Mouse (Mus musculus) mesoderm, embryonic 11.5 days (tissue): ENCODE data around the gene Gkn2.

ENCODE experiments used
- DNase-seq: peaks from one replicate; pipeline ENCODE4 v3.0.0-alpha.2; 2012; ENCODE audit warnings: low read depth, low spot score

Gkn2 gene

GRCm38 (mm10) chr6:87373057-87373456 is at the start of gene Gkn2:
Gene Gkn2, plus strand, starts transcription at chr6:87373357.
- DNase-seq, result no peak

- DNase-seq, result peak; percentile 26
Measured at GRCm38 (mm10) chr6:87323381-87323780, 49.8 kb upstream of the Gkn2 start.

- DNase-seq, result no peak
Measured at GRCm38 (mm10) chr6:87326932-87327331, 46.2 kb upstream of the Gkn2 start.

- DNase-seq, result no peak
Measured at GRCm38 (mm10) chr6:87328265-87329173, 44.6 kb upstream of the Gkn2 start.

- DNase-seq, result no peak
Measured at GRCm38 (mm10) chr6:87332380-87332779, 40.8 kb upstream of the Gkn2 start.

- peak; percentile 45 for DNase-seq
Measured at GRCm38 (mm10) chr6:87334361-87335090, 38.6 kb upstream of the Gkn2 start.

- DNase-seq, result peak; percentile 68
Measured at GRCm38 (mm10) chr6:87335091-87335934, 37.8 kb upstream of the Gkn2 start, which contains the start of gene Antxr1. Gene Antxr1, minus strand, starts transcription at chr6:87335821.

GRCm38 (mm10) chr6:87335935-87336295 is 37.2 kb upstream of the Gkn2 start:
- no peak for DNase-seq

GRCm38 (mm10) chr6:87350829-87351228 is 22.3 kb upstream of the Gkn2 start, which contains the start of gene Gkn1:
Gene Gkn1, minus strand, starts transcription at chr6:87350942.
- no peak for DNase-seq

- DNase-seq, result no peak
Measured at GRCm38 (mm10) chr6:87354441-87354840, 18.7 kb upstream of the Gkn2 start.

GRCm38 (mm10) chr6:87369223-87369622 is 3.9 kb upstream of the Gkn2 start:
- DNase-seq, result no peak

- DNase-seq, result no peak
Measured at GRCm38 (mm10) chr6:87383926-87384691, 11.0 kb downstream of the Gkn2 start.

GRCm38 (mm10) chr6:87384761-87385160 is 11.6 kb downstream of the Gkn2 start:
- DNase-seq, result no peak

- DNase-seq, result peak; percentile 84
Measured at GRCm38 (mm10) chr6:87386203-87386602, 13.0 kb downstream of the Gkn2 start.

- DNase-seq, result no peak
Measured at GRCm38 (mm10) chr6:87386681-87387080, 13.5 kb downstream of the Gkn2 start.

GRCm38 (mm10) chr6:87388877-87389276 is 15.7 kb downstream of the Gkn2 start, which contains the start of gene Gkn3:
Gene Gkn3, minus strand, starts transcription at chr6:87388935.
- no peak for DNase-seq

- DNase-seq, result peak; percentile 41
Measured at GRCm38 (mm10) chr6:87389455-87389989, 16.4 kb downstream of the Gkn2 start.

GRCm38 (mm10) chr6:87393466-87394205 is 20.5 kb downstream of the Gkn2 start:
- DNase-seq, result no peak

GRCm38 (mm10) chr6:87394783-87395182 is 21.6 kb downstream of the Gkn2 start:
- no peak for DNase-seq

GRCm38 (mm10) chr6:87399137-87399536 is 26.0 kb downstream of the Gkn2 start:
- DNase-seq, result peak; percentile 73
